Mouse (Mus musculus) mesoderm, embryonic 11.5 days (tissue): ENCODE results near the gene Fam53b.
A peak's percentile ranks its signal among the peaks of the same experiment; 100 is the strongest.

Experiments used
- DNase-seq: peaks from one replicate; pipeline ENCODE4 v3.0.0-alpha.2; 2012; ENCODE audit warnings: low read depth, low spot score

The Fam53b gene

DNA sequence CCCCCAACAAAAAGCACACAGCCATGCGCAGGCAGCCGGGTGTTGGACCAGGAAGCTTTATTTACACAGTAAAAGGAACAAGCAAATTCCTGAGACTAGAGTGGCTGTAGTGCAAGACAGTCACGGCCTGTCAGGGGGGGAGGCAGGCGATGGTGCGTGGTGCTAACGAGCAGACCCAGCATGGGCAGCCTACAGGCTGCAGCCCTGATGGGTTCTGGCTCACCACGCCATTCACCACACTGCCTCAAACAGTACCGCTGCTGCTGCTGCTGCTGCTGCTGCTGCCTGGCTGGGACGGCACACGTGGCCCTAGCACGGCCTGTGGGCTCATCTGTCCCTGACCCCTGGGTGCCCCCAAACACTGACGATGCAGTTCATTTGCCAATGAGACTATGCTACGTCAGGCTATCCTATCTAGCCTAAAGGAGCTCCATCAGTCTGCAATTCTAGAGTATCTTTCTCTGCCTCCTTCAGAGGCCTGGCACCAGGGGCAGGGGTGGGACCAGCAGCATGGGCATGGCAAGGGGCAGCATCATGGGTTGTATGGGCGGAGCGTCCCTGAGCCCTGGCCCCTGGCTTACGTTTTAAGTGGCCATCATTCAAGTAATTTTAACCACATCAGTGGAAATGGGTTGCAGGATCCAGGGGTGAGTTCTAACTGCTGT is 101.5 kb downstream of the Fam53b start:
- DNase-seq, result no peak

DNA sequence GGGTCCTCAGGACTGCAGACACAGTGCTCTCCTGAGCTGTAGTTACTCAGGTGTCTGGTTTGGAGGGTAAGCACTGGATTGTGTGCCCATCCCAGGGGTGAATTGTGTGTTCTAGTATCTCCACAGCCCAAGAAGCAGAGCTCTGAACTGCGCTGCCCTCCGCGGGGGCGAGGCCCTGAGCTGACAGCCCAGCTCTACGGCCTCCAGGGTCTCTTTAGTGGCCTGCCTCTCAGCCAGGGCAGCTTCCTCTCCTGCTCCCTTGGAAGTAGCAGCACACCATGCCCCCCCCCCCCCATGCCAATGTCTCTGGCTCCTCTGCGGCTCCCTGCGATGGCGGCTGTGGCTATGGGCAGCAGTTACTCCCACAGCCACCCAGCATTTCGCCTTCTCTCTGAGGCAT is 102.1 kb downstream of the Fam53b start:
- DNase-seq, result no peak

DNA sequence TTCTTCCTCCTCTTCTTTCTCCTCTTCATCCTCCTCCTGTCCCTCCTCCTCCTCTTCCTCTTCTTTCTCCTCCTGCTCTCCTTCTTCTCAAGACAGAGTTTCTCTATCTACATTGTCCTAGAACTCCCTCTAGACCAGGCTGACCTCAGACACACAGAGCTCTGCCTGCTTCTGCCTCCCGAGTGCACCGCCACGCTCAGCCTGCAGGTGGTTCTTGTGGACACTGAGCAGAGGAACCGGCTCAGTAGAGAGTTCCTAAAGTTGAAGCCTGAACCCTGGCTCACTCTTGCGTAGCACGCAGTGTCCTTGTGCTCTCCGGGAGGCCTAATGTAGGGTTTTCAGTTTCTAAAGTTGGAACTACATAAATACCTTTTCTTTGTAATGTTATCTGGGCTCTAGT is 108.6 kb downstream of the Fam53b start:
- DNase-seq, result no peak

DNA sequence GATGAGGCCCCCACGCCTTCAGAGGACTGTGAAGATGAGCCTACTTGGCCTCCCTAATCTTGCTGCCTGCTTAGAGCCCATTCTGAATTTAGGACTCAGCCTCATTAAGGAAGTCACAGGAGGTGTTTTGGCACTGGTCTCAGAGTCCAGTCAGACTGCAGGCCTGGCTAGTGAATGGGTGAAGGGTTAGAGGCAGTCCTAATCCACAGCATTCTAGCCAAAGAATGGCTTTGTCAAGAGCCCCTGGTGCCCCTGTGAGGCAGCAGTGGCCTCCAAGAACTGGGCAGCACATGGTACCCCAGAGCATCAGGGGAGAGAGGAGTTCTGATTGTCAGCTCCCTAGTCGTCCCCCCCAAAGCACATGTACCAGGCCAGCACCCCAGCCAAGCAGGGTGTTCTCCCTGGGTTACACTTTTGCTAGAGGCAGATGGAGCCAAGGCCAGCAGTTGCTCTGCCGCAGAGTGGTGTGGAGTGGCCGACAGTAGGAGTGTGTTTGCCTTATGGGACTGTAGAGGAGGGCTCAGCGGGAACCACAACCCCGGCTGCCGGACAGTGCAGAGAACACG is 109.3 kb downstream of the Fam53b start:
- no peak for DNase-seq

DNA sequence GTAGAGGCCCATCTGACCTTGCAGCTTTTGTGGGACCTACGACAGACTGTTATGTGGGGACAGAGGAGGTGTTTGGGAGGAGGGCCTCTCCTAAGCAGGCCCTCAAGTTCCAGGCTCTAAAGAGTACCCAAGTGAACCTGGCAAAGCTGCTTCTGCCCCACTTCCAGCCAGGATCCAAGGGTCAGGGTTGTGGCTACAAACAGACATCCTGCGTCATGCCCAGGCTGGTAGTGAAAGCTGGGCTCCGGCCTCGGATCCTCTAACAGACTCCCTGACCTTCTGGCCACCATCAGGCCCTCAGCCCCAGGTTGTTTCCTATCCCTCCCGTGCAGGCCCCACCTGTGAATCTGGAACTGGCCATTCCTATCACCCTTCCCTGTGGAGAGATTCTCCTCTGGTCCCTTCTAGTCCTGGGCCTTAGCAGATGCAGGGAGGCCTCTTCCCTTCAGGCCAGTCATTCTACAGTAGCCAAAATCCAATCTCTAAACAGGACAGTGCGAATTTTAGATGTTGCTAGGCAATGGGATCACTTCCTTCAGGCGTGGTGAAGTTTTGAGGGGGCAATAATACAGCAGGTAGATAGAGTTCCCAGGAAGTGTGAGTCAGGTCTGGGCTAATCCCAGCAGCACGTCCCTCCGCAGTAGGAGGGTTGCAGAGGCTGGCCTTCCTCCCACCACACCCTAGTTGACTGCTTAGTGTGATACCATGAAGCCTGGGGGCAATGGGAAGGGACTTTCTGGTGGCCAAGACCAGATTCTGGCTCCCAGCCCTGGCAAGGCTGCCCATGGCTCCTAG is 110.0 kb downstream of the Fam53b start:
- no peak for DNase-seq

DNA sequence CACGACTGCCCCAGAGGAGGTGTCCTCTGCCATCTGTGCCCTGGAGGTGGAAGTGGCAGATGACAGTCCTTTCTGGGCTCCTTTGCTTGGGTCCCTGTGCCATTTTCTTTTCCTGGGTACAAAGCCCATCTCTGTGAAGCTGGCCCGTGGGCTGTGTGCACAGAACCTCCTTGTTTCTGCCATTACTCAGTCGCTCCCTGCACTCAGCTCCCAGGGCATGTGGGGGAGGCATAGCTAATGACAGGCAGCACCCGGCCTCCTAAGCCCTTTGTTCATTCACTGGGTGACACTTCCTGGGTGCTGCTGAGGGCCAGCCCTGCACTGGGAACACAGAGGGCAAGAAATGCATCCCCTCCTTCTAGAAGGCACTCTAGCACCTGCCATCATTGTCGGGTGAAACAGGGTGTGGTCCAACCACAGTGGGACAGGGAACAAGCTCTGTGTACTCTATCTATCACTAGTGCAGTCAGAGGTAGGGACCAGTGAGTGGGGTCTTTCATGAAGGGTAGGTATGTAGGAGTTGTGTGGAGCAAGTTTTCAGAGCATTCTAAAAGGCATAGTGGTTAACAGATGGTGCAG is 111.1 kb downstream of the Fam53b start:
- no peak for DNase-seq

DNA sequence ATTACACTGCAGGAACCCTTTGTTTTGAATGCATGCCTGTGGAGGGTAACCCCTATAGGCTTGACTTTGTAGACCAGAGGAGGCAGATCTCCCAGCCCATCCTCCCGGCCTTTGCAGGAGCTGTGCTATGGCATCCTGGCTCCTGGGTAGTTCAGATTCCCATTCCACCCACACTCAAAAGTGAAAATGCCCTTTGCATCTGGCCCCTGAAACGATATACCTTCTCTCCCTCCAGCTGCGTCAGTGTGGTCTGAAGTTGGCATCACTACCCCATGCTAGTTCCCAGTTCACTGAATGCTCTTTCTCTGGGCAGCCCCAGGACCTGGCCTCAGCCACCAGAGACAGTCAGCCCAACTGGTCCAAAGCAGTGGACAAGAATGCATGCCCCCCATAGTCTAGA is 111.7 kb downstream of the Fam53b start:
- no peak for DNase-seq

DNA sequence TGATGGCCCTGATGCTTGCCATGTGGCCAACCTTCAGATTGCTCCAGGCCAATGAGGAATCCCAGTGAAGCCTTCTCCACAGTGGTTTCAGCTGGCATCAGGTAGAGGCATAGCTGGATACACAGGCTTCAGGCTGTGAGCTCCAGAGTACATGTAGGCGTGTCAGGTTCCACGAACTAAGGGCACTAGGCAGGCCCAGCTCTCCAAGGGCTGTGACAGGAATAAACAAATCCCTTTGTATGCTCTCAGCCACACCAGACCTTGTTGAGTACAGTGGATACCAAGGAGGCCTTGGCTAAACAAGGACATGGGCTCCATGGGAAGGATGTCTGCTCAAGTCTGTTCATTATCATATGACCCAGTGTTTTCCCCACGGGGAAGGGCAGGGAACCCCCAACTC is 112.3 kb downstream of the Fam53b start:
- no peak for DNase-seq

DNA sequence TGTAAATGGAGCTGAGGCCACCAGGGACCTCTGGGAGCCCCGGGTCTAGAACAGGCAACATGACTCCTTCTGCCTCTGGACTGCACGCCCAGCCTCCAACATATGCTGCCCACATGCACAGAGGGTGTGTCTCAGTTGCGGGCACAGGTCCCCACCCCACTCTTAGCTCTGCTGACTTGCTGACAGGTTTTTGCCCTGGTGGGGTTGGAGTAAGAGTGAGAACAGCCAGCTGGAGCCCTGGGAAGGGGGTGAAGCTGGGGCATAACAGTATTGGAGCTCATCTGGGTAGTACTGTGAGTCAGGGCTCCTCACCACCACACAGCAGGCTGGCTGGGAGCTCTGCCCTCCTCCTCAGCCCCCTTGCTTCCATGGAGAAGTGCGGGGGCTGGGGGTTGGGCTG is 113.6 kb downstream of the Fam53b start:
- no peak for DNase-seq

DNA sequence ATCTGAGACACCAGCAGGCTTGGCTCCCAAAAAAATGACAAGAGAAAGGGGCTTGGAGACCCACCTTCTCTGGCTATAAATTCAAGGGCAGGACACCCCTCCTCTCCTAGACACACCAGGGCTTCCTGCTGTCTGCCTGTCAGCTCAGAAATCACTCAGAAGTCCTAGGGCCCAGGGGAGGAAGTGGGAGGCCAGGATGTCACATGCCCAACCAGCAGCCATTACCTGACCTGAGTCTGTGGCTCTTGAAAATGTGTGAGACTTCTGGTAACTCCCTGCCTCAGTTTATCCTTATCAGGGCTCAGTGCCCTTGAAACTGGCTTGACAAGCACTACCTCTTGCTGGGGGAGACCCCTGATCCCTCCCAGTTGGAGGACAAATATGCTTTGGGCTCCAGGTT is 114.0 kb downstream of the Fam53b start:
- DNase-seq, result no peak

DNA sequence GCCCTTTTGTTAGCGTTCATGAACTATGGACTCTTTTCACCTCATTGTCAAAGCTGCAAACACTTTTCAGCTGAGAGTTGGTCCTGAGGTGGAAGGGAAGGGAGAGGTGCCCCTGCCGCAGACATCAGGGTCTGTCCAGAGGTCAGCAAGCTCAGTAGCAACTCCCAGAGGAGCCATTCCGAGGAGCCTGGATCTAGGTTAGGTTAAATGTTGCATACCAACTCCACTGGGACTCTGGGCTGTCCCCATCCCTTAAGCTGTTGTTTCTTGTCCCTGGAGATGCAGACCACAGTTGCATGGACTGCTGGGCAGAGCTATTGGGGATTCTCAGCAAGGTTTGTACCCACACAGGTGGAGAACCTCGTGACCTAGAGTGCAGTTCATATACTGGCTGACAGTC is 114.5 kb downstream of the Fam53b start:
- no peak for DNase-seq

DNA sequence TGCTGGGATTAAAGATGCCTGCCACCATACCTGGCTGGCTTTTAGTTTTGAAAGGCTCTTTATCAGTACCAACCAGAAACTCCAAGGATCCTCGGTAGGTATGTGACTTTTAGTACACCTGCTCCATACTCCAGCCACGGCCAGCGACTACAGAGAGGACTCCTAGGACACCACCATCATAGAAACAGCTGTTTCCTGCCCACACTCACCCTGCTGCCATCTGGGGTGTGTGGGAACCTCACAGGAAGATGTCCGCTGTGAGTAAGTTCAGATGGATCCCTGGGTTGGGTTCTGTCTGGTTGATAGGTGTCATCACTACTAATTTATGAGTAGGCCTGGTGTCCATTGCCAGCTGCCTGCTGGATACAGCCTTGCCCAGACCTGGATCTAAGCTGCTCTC is 114.9 kb downstream of the Fam53b start:
- no peak for DNase-seq

DNA sequence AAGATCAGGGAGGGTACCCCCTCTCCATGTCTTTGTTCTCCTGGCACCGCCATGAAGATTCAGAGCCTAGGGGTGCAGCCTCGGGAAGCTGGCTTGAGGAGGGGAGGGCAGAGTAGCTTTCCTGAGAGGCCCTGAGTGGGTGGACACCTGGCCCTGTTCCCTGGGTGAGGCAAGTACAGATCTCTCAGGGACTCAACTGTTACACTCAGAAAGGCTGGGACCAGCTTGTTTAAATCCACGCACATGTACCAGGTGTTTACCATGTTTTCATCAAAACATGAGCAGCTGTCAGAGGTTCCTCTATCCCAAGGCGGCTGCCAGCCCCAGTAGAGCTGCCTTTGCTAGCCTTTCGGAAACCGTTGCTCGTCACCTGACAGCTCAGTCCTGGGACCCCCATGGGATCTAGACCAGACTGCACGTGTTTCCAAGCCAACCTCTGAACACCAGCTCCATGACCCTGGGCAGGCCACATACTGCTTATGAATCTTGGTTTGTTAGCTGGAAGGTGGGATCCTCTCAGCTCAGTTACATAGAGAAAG is 116.4 kb downstream of the Fam53b start:
- DNase-seq, result no peak

DNA sequence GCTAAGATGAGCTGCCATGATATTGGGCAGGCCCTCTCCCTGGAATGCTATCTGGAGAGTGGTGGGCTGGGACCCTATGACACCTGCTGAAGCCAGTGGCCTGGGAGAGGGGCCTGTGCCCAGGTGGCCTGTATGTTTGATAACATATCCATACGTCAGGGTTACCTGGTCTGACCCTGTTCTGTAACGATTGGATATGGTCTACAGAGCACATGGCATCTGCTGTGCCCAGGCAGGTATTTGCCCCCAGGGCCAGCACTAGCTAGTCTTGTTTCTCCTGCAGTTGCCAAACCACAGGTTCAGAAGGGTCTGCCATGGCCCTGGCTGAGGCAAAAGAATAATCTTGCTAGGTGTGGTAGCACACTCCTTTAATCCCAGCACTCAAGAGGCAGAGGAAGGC is 120.1 kb downstream of the Fam53b start:
- no peak for DNase-seq

DNA sequence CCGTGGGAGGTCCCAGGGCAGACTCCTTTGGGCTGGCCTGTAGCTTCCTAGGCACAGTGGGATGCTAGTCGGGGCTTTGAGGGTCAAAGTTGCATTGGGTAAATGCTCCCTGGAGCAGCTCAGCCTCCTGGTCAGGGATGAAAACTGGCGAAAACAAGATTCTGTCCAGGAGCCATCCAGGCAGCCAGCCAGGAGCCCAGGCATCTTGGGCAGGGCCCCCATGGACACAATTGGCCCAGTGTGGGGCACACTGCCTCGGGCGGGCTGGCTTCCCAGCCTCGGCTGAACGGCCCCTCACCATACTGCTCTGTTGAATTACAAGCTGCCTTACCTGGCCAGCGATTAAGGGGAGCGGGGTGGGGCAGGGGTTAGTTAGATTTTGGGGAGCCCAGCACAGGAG is 121.0 kb downstream of the Fam53b start:
- DNase-seq, result no peak

DNA sequence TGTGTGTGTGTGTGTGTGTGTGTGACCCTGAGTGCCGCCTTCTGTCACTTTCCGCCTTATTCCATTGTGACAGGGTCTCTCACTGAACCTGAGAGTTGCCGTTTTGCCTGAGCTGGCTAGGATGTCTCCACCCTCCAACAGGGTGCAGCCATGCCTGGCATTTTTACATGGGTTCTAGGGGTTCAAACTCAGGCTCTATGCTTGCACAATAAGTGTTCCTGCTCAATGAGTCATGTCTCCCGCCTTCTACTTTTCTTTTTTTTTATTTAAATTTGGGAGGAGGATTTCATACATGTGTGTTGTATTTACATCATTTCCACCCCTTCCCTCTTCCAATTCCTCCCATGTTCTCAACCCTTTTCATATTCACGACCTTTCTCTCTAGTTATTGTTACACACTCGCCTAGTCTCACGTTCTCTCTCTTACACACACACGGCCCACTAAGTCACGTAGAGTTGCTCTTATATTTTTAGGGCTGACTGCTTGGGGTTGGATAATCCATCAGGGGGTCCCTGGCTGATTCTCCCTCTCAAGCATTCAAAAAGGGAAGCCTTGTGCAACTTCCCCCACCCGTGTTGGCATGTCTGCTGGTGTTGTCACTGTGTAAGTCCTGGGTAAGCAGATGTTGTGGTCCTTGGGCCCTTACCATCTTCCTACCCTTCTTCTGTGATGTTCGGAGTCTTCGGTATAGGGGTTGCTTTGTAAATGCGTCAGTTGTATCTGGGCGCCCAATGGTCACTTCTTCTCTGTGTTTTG is 122.8 kb downstream of the Fam53b start:
- no peak for DNase-seq

DNA sequence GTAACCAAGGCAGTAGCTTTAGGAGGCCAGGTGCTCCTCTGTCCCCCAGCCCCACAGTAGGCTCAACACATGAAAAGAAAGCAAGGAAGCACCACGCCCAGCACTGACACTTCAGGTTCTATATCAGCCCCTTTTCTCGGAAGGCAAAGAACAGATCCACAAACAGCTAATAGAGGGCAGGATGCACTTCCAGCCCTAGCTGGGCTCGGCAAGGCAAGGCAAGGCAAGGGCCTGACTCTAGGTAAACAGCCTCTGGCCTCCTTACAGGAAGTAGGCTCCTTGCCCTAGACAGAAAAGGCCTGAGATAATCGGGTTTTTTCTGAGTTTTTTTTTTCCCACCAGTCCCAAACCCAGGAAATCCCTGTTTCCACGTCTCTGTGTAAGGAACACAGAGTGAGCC is 124.0 kb downstream of the Fam53b start:
- no peak for DNase-seq

DNA sequence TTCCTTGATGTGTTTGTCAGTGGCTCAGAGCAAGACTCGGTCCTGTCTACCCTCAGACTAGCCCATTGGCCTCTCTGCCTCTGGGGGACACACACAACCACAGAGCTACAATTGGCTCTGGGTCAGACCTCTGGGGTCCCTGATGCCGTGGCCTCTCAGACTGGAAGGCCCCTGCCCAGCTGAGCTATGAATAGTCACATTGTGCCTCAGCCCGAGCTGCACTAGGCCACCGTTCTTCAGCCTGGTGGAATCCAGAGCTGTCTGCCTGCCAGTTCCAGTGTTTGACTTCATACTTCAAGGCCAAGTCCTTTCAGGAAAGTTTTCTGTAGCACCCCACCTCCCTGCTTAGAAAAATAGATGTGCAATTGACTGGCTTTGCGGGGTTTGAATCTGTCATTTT is 125.0 kb downstream of the Fam53b start:
- no peak for DNase-seq

DNA sequence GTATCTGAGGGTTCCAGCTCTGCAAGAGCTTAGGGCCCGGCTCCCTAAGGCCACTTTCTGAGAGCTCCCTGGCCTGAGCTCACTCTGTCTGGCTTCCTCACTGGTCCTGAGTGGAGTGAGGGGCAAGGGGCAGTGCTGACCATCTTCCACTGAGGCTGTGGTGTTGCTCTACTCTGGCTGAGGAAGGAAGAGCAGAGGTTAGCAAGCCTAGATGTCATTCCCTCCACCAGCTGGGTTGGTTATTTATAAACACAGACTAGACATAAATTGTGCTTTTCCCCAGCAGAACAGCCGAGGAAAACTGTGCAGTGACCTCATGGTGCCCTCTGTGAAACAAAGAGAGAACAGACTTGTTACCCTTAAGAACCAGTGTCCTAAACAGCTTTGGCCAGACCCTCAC is 125.8 kb downstream of the Fam53b start:
- DNase-seq, result peak; percentile 12

DNA sequence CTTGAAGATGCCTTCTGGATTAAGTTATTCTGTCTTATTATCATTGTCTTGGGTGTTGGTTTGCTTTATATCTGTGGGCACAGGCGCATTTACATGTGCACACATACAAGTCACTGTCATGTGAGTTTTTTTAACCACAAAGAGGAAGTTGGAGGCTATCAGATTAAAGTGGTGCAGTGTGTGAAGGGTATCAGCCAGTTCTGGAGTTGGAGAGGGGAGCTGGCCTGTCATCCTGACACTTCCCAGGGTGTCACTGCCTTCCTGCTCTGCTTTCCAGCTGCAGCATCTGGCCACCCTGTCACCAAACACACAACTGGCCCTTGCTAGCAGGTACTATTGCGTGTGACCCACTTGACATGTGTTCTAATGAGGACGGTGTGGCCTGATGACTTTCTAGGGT is 127.2 kb downstream of the Fam53b start:
- DNase-seq, result no peak

DNA sequence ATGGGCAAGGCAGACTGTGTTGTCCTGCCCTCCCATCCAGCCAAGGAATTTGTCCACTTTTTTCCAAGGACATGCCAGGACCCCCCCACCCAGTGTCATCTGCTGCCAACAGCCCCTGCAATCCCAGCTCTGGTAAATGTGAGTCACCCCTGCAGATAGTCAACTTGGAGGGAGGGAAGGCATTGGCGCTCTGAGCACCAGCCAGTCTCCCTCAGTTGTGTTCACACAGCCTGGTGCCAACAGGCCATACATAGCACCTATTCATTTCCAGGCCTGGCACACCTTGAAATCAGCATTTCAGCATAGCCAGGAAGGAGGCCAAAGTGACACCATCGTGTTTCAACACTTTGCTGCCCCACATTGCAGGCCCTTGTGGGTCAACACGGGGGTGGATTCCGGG is 129.8 kb downstream of the Fam53b start:
- no peak for DNase-seq

DNA sequence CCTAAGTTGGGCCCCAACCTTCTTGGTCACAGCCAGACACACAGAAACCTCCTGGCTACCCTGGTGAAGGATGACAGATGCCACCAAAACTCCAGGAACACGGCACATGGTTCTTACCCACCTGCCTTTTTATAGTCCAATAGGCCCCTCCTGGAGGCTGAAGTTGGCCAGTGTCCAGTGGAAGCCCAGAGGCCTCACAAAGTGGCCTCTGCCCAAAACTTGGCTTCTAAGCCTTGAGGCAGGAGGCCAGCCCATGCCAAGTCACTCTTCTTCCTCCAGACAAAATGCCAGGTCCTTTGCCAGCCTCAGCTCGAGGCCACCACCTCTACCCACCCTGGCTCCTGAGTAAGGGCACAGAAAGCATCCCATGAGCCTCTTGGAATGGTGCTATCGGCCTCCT is 130.8 kb downstream of the Fam53b start:
- no peak for DNase-seq
